Mouse (Mus musculus) megakaryocyte, embryonic 14.5 days (primary cell): ENCODE measurements around the gene Gm17482. TPM values are rescaled to one million over a fixed set of nuclear protein-coding genes. Genes with fewer than 3 reads are reported as not detected.

Source experiments
- H3K27me3 ChIP-seq: replicated peaks from 2 replicates; pipeline ENCODE3; 2012; ENCODE audit warnings: inconsistent platforms
- H3K36me3 ChIP-seq: replicated peaks from 2 replicates; pipeline ENCODE3; 2012; ENCODE audit warnings: low read length, inconsistent platforms, mixed read lengths
- H3K4me1 ChIP-seq: 2 replicates; pipeline ENCODE4 v1.6.1; 2012; ENCODE audit warnings: inconsistent platforms
- H3K4me3 ChIP-seq: replicated peaks from 2 replicates; pipeline ENCODE3; 2012; ENCODE audit warnings: moderate library complexity, mild to moderate bottlenecking, inconsistent platforms
- H3K9me3 ChIP-seq: 2 replicates; pipeline ENCODE4 v1.6.1; 2012; ENCODE audit warnings: inconsistent platforms
- FLI1 ChIP-seq: IDR thresholded peaks from 2 replicates; pipeline ENCODE4 v1.6.1; 2012; ENCODE audit warnings: low read length, inconsistent platforms, mixed read lengths
- GATA1 ChIP-seq: IDR thresholded peaks from 3 replicates; pipeline ENCODE4 v1.6.1; 2012; ENCODE audit warnings: mixed read lengths, low read length, inconsistent platforms, borderline replicate concordance
- polyA plus RNA-seq: library from polyadenylated mRNA; stranded (reverse); fragments of >175 nt; gene quantifications from 2 replicates; pipeline ENCODE4 v1.2.3, GENCODE M21; 2012; ENCODE audit warnings: low replicate concordance; ENCODE audit not compliant: insufficient read depth

Gm17482 gene
- polyA plus RNA-seq, 1 experiment = not detected

DNA sequence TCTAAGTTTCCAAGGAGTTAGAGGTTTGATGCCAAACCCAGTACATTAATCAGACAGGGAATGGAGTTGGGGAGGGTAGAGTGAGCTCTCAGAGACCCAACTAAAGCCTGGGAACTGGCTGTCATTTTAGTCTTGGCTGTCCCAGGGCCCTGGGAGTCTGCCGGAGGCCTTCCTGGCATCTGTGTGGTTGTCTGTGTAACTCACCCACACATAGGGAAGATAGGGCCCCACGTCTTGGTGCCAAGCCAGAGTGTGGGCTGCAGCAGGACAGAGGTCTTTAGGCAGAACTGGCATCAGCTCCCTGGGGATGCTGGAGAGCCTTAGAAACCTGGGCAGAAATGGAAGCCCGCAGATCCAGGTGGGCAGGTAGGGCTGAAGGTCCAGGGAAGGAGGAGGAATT is 14.8 kb downstream of the Gm17482 start:
- Histone ChIP-seq H3K36me3 (no peaks in the 10 kb centered on the region), H3K4me3 (no peak overlapping the region), H3K4me1 (peaks cover 15% of the 10 kb centered on the region), H3K27me3 (peaks cover 53% of the 10 kb centered on the region), H3K9me3 (no peaks in the 10 kb centered on the region)
- no peak for TF ChIP-seq GATA1
- TF ChIP-seq FLI1 = no peak

DNA sequence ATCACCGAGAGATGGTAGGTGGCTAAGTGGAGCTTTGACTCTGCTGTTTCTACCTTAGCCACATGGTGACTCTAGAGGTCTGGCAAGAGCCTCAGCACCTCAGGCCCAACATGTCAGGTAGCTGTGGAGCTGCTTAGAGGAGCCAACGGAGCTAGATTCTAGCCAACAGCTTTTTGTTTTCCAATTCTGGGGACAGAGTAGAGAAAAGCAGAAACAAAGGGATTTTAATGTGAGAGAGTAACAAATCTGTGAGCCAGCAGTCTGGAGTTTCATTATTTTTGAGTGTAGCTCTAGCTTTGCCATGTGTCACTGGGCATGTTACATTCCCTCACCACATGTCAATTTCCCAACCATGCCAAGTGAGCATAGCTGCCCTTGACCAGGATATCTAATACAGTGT is 17.1 kb downstream of the Gm17482 start:
- Histone ChIP-seq H3K4me3 (no peak overlapping the region), H3K36me3 (no peaks in the 10 kb centered on the region), H3K4me1 (peaks cover 15% of the 10 kb centered on the region), H3K9me3 (no peaks in the 10 kb centered on the region), H3K27me3 (peaks cover 54% of the 10 kb centered on the region)
- TF ChIP-seq GATA1 (no peak), FLI1 (no peak)

DNA sequence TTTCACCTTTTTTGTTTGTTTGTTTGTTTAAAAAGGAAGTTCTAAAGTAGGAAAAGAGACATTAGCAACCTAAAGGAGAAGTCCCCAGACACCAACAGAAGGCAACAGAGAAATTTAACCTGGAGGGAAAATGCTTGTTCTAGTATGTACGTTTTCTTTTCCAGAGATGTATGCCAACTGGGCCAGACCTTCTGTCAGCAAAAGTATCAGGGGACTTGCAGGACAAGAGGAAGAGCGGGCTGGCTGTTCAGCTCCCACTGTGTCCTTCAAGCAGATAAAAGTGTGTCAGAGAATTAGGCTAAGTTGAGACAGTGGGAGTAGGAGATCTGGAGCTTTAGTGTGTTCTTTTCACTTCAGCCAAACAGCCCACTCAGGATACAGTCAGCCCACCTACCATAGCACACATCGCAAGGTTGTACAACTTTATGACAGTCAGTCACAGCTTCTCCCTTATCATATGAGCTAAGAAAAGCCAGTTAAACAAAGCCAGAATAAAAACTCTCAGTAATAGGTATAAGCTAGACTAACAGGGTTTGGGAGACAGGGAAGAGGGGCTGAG is 18.4 kb downstream of the Gm17482 start:
- TF ChIP-seq GATA1 (no peak), FLI1 (no peak)
- Histone ChIP-seq H3K27me3 (peaks cover 62% of the 10 kb centered on the region), H3K36me3 (no peaks in the 10 kb centered on the region), H3K4me1 (peaks cover 8% of the 10 kb centered on the region), H3K9me3 (no peaks in the 10 kb centered on the region), H3K4me3 (no peak overlapping the region)

DNA sequence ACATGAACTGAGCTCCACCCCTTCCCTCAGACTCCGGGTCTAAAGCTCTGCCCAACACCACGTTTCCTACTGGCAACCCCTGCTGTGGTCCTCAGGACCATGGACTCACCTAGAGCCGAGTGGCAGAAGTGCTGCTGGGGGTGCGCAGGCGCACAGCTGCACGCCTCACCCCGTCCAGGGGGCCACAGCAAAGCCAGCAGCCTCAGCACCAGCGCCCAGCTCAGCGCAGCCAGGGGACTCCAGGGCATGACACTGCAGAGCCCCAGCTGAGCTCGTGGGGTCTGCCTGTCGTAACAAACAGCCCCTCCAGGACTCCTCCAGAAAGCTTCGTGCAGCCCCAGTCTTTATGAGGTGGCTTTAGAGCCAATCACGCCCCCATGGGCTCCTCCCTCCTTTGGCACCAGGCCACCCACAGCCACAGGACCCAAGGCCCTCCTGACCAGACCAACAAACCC is 24.4 kb downstream of the Gm17482 start:
- peaks cover 54% of the 10 kb centered on the region for H3K27me3 ChIP-seq
- no peaks in the 10 kb centered on the region for H3K36me3 ChIP-seq
- no peak for TF ChIP-seq FLI1
- no peak for TF ChIP-seq GATA1
- peak overlapping the region; percentile 62 for H3K4me3 ChIP-seq
- H3K4me1 ChIP-seq = peaks cover 11% of the 10 kb centered on the region
- H3K9me3 ChIP-seq = no peaks in the 10 kb centered on the region

DNA sequence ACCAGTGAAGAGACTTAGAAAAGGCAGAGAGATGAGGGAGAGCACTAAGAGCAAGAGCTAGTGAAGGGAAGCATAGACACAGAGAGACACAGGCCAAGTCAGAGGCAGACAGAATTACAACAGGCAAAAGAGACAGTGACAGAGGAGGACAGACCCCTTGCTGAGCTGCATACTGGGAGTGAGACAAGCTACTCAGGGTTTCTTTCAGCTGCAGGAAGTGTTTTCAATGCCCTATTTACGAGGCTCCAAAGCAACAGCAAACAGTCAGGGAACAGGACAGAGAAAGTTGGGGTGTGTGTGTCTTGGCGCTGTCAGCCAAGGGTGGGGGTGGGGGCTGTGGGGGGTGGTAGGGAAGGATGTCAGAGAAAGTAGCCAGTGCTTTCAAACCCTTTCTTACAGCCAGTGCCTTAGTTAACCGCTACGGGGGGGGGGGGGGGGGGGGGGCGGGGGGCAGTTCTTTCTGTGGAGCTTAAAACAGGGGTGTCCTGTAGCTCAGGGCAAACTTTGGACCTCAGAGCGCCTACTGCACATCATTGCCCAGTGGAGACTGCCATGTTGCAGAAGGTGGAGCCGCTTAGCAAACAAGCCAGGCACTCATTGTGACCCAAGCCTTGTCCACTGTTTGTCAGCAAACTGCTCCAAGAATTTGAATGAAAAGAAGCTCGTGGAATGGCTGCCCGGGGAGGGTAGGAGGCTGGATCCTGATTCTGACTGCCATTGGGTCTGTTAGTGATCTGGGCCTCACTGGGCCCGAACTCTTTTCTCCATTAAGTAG is 25.1 kb downstream of the Gm17482 start, which contains the start of gene Timp4:
TSS of gene Timp4 (minus strand) at position 107 of the 775 bp plus-strand sequence.
- no peaks in the 10 kb centered on the region for H3K36me3 ChIP-seq
- peaks cover 50% of the 10 kb centered on the region for H3K27me3 ChIP-seq
- H3K4me1 ChIP-seq = peaks cover 11% of the 10 kb centered on the region
- TF ChIP-seq FLI1 (no peak), GATA1 (no peak)
- H3K9me3 ChIP-seq = no peaks in the 10 kb centered on the region
- H3K4me3 ChIP-seq = peak within 1 kb of the TSS; percentile 62

DNA sequence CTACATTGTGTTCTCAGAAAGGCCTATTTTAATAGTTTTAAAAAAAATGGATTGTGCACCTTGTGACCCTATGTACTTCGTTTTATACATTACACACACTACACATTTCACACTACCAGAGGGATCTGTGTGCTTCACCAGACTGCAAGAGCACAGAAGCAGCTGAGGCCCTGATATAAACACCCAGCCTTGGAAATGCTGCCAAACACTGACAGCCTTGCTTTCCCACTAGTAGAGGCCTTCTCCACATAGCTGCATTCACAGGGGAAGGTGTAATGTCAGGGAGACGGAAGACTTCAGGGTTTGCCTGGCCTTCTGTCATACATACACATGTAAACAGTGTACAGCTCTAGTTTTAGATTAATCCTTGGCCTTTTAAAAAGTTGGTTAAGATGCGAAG is 28.0 kb downstream of the Gm17482 start:
- Histone ChIP-seq H3K36me3 (no peaks in the 10 kb centered on the region), H3K27me3 (peaks cover 27% of the 10 kb centered on the region), H3K4me3 (no peak overlapping the region), H3K4me1 (peaks cover 11% of the 10 kb centered on the region), H3K9me3 (no peaks in the 10 kb centered on the region)
- TF ChIP-seq FLI1 (no peak), GATA1 (no peak)

DNA sequence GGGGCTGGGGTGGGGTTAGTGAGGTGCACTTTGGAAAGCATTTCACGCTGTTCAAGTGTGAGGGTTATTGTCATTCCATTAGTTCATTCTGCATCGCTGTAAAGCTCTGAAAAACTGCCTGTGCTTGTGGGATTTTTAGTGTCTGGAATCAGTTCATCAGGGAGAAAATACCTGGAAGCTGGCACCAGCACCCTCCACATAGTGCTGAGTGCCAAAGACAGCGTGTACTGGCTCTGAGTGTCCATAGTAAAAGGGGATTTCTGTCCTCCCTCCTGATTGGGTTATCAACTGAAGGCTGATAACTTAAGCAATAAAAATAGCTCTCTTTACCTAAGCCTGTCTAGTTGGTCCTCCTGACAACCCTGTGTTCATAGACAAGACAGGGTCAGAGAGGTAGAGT is 33.4 kb downstream of the Gm17482 start:
- Histone ChIP-seq H3K36me3 (no peaks in the 10 kb centered on the region), H3K9me3 (no peaks in the 10 kb centered on the region), H3K27me3 (peaks cover 29% of the 10 kb centered on the region), H3K4me1 (peaks cover 9% of the 10 kb centered on the region), H3K4me3 (no peak overlapping the region)
- TF ChIP-seq GATA1 (no peak), FLI1 (no peak)

DNA sequence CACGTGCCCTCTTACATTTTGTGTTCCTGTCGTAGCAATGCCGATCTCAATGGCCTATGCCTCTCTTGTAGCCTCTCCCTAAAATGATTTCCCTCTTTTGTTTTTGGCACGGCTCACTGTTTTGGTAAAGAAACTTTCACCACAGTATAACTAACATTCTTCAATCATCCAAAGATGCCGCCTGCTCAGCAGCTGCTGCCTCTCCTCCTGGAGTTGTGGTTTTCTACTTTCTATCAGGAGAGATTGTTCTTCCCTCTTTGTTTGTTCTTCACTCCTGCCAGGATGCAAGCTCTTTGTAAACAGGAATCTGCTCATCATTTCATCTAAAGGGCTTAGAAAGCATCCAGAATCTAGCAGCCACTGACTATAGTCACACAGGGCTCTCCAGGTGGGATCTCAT is 39.6 kb downstream of the Gm17482 start:
- TF ChIP-seq GATA1 (no peak), FLI1 (no peak)
- peaks cover 19% of the 10 kb centered on the region for H3K27me3 ChIP-seq
- no peaks in the 10 kb centered on the region for H3K9me3 ChIP-seq
- H3K4me3 ChIP-seq = no peak overlapping the region
- no peaks in the 10 kb centered on the region for H3K36me3 ChIP-seq
- peaks cover 53% of the 10 kb centered on the region for H3K4me1 ChIP-seq

DNA sequence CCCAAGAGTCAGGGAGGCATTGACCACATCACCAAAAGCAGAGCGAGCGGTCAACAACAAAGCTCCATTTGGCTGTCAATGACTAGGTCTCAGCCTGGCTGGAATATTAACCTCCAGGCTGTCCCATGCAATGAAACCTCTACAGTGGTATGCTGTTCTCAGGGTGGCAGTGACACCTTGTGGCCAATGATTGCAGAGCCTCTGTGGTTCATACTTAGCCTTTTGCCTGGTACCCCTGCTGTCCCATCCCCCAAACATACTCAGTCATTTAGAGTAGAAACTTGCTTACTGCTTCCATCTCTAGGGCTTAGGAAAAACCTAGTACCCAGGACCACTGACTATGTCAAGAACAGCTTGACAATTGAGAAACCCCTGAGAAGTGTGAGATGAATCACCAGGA is 40.8 kb downstream of the Gm17482 start:
- Histone ChIP-seq H3K4me1 (peaks cover 64% of the 10 kb centered on the region), H3K4me3 (no peak overlapping the region), H3K27me3 (peaks cover 12% of the 10 kb centered on the region), H3K36me3 (no peaks in the 10 kb centered on the region), H3K9me3 (no peaks in the 10 kb centered on the region)
- TF ChIP-seq GATA1 (no peak), FLI1 (no peak)

DNA sequence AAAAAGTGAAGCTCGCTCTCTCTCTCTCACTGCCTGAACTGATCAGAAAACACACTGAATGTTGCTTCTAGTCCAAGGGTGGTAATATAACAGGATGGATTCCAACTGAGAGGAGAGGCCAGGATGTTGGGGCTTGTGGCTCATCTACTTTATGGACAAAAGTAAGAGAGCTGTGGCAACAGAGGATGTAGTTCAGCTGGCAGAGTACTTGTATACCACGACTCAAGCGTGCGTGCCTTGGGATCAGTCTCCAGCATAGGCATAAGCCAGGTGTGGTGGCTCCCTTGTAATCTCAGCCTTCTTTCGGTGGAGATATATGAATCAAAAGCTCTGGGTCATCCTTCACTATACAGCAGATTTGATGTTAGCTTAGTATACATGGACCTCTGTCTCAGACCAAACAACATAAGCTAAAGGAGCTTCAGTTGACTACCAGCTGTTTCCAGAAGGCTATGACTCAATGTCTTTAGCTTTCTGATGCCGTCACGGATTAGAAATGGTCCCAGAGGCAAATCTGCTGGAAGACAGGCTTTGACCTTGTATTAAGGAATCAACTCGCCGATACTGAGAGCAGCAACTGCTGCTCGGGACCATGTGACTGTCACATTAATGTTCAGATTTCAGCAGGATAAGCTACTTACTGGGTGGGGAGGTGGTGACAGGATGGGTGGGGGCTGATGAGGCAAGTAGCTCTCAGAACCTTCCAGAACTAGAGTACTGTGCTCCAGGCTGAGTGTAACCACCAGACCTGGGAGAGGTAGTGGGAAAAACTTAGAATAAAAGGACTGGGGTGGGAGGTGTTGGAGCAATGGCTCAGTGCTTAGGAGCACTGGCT is 41.6 kb downstream of the Gm17482 start:
- Histone ChIP-seq H3K9me3 (no peaks in the 10 kb centered on the region), H3K27me3 (peaks cover 6% of the 10 kb centered on the region), H3K36me3 (no peaks in the 10 kb centered on the region), H3K4me1 (peaks cover 67% of the 10 kb centered on the region), H3K4me3 (no peak overlapping the region)
- TF ChIP-seq FLI1 (no peak), GATA1 (no peak)
